Mouse (Mus musculus): ENCODE data around the gene Slc37a2.
A peak's percentile ranks its signal among the peaks of the same experiment; 100 is the strongest.

Slc37a2 gene

DNA sequence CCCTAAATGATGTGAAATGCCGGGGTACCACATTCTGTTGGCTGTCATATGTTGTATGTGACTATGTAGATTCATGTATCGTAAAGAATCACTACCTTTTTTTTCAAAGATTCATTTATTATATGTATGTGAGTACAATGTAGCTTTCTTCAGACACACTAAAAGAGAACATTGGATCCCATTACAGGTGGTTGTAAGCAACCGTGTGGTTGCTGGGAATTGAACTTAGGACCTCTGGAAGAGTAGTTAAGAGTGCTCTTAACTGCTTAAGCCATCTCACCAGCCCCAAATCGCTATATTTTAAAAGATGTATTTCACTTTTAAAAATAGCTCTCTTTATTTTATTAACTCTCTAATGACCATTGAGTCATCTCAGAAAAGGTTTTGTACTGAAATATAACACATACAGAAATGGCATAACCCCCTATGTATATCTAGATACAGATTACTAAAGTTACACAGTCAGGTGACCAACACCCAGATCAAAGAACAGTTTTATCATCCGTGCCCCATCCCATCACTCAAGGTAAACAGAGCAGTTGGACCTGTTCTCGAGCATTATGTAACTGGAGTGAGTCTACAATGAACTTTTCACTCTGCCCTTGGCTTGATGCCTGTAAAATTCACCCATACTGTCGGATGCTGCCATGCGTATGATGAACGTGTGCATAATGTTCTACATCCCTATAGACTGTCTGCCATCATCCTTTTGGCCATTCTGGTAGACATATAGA lies 41.0 kb downstream of the Slc37a2 start:
- DNase-seq, result no peak

DNA sequence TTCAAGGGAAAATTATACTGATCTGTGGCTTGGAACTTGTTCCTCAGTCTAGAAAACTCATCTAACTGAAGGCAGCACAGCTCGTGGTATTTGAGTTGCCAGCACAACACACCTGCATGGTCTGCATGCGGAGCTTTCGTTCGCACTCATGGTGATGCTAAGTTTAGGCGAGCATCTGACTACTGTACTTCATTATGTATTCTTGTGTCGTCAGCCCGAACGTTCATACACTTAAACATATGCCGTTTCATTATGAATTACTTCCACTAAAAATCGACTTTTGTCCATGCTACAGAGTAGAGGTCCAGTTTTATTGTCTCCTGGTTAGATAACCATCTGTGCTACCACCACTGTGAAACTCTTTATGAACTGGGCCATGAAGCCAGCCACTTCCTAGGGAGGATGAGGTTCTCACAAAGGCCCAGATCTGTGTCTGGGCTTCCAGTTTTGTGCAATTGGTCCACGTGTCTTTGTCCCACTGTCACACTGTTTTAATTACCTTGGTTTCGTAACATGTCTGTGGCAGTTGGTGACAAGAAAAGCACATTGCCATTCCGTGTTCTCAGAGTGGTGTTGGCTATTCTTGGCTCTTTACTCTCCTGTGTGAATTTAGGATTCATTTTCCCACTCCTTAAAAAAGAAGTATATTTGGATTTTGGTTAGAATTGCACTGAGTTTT lies 42.3 kb downstream of the Slc37a2 start:
- no peak for DNase-seq

- DNase-seq, result peak; percentile 90 to 97
These were observed 47.6 kb downstream of the Slc37a2 start, which contains the start of gene Tmem218 for GRCm38 (mm10) chr9:37207929-37208411. Tmem218 (plus strand) TSS chr9:37208223.

GRCm38 (mm10) chr9:37203884-37204283 lies 51.7 kb downstream of the Slc37a2 start:
- DNase-seq, result no peak

- no peak for DNase-seq
These were observed 55.1 kb downstream of the Slc37a2 start for GRCm38 (mm10) chr9:37200414-37200813.

DNA sequence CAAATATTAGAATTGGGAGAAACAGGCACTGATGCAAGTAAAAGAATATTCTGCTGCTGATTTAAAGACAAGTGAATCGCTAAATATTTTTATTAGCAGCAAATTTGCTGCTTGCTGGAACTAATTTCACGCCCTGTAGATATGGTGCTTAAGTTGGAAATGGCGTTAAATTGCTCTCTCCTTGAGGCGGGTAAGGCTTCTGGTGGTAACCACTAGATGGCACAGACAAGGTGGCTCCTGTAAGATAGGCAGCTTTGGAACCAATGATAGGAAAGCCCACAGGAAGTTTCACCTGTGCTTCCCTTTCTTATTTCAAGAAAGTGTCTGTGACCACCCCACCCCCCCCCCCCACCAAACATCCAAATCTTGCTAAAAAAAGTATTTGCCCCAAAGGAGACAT lies 58.5 kb downstream of the Slc37a2 start:
- DNase-seq, result no peak

DNA sequence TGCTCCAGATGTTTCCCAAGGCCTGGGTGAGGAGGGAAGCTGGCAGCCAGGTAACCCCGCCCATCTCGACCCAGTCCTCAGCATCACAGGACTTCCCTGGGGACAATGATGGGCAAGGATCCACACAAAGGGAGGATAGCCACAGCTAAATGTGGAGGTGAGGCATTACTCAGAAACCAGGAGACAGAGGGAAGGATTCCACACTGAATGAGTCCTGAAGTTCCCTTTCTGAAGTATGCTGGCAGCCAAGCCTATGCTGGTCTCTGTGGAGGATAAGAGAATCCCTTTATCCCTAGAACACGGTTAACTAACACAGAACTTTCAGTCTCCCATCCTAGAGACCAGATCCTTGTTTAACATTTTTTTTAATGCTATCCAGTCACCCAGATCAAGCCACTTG lies 67.5 kb downstream of the Slc37a2 start:
- no peak for DNase-seq

DNA sequence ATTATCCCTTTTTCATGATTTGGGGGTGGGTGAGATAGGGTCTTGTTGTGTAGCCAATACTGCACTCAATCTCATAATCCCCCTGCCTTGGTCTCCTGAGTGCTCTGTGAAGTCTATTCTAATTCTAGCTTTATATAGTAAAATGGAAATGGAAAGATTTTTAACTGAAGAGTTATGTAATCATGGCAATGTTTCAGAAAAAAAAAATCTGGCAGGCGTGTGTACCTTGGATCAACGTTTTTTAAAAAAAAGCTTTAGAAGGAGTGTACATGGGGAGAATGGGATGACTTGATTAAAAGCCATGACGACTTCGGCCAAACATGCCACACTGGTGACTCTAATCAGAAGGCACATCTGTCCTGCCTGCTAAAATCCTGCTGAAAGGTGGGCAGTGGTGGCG lies 68.1 kb downstream of the Slc37a2 start:
- DNase-seq, result no peak

DNA sequence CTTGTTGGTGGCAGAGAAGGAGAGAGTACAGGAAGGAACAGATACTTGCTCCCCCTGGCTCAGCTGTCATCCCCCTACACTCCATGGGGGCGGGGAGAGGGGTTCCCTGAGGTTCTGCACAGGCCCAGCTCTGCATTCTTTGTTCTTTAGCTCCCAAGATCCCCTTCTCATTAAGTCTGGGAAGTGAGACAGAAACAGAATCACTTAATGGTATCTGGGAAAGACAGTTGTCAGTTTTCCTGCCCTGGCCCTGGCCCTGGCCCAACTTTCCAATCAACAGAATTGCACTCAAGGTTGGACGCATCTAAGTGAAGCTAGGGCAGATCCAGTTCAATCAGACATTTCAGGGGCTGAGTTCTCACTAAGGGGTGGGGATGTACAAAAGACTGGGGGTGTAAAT lies 72.4 kb downstream of the Slc37a2 start:
- no peak for DNase-seq

GRCm38 (mm10) chr9:37181596-37181995 lies 73.9 kb downstream of the Slc37a2 start:
- DNase-seq, result no peak

- no peak for DNase-seq
These were observed 75.9 kb downstream of the Slc37a2 start for GRCm38 (mm10) chr9:37179596-37179995.

- DNase-seq, result no peak
These were observed 76.6 kb downstream of the Slc37a2 start for GRCm38 (mm10) chr9:37178911-37179310.

Data from cerebellum, postnatal 36 days (tissue).